Mouse (Mus musculus) adrenal gland, adult 2 months (tissue): ENCODE measurements around the gene Clasp1. TPM values are rescaled to one million over a fixed set of nuclear protein-coding genes. Genes with fewer than 3 reads are reported as not detected.

Experiments used
- DNase-seq: peaks from one replicate; pipeline ENCODE4 v3.0.0; 2021
- polyA plus RNA-seq: library from polyadenylated mRNA; depleted of rRNA; stranded (reverse); fragments of >200 nt; gene quantifications from 2 replicates; pipeline ENCODE4 v1.2.3, GENCODE M21; 2012; rRNA removed
- total RNA-seq, 2 experiments: library from RNA; stranded (reverse); gene quantifications; 2 replicates each; pipeline ENCODE4 v1.2.3; 2021

Gene Clasp1
- total and polyA plus RNA-seq, 3 experiments = 14.9 to 42.9 (median 36.0) TPM

DNA sequence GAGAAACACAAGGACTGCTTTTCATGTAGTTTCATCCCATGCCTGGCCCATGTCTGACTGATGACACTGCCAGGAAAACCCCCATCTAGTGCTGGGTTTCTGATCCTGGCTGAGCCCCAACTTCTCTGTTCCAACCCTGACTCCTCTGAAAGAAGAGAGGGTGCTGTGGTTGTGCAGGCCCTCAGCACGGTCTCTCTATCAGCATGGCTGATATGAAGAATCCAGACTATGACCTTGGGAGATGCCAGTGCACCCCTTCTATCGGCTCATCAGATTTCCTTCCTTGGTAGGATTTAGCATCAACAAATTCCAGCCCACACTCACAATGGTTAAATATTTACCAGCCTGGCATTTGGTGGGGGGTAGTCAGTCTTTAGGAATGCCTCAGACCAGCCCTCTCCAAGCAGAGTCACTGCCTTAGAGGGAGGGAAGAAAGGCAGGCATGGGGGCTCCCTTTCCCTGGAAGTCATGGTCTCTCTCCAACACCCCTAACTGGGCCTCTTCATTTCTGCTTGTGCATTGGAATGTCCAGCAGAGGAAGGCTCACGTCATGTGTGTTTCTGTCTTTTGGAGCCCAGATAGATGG lies 272.1 kb downstream of the Clasp1 start:
- DNase-seq = no peak

Other genes starting within 250 kb of the Clasp1 start
- not detected for gene Gm29106, start 212.5 kb upstream of the Clasp1 start, total RNA-seq
- not detected in 2 replicates for gene Gm29106, start 212.5 kb upstream of the Clasp1 start, polyA plus RNA-seq
- 100 to 1,000 TPM; 125 to 128 TPM for gene Tsn, start 77.3 kb upstream of the Clasp1 start, total RNA-seq
- gene Tsn, start 77.3 kb upstream of the Clasp1 start, polyA plus RNA-seq = 33.8 and 37.6 TPM in 2 replicates
- gene Nifk, start 67.2 kb upstream of the Clasp1 start, total RNA-seq = 10 to 100 TPM; 35.8 to 45.7 TPM
- gene Nifk, start 67.2 kb upstream of the Clasp1 start, polyA plus RNA-seq = 1.7 and 2.4 TPM in 2 replicates
- 1 to 10 TPM in 1 of 2 experiments, under 1 TPM in 1; 0.46 to 1.2 TPM for gene Tfcp2l1, start 238.9 kb downstream of the Clasp1 start, total RNA-seq
- 0.28 and 0.94 TPM in 2 replicates for gene Tfcp2l1, start 238.9 kb downstream of the Clasp1 start, polyA plus RNA-seq